Mouse (Mus musculus): ENCODE data around the gene Ltf.

Ltf gene

DNA sequence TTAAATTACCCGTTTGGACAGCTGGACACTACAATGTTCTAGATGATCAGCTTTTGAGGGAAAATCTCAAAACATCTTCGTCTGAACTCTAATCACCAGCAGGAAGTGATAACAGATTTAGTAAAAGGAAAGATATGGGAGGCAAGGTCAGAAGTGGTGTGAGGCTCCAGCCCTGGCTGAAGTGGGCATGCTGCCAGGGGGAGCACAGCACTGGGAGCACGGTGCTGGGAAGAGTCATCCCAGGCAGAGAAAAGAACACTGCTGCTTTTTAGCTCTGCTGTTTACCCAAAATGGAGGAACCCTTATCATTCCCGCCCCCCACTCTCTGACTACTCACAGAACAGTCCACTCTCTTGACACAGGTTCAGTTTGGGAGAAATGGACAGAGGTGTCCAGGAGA is 20.9 kb downstream of the Ltf start:
- no peak for DNase-seq (ENCODE audit: low spot score in 2 of 2)

- DNase-seq (ENCODE audit: low spot score in 2 of 2), result no peak
These were observed 23.2 kb downstream of the Ltf start for GRCm38 (mm10) chr9:111042266-111042665.

GRCm38 (mm10) chr9:111046222-111046621 is 27.2 kb downstream of the Ltf start:
- DNase-seq (ENCODE audit: low spot score in 2 of 2), result no peak

GRCm38 (mm10) chr9:111047266-111047665 is 28.2 kb downstream of the Ltf start:
- DNase-seq (ENCODE audit: low spot score in 2 of 2), result no peak

DNA sequence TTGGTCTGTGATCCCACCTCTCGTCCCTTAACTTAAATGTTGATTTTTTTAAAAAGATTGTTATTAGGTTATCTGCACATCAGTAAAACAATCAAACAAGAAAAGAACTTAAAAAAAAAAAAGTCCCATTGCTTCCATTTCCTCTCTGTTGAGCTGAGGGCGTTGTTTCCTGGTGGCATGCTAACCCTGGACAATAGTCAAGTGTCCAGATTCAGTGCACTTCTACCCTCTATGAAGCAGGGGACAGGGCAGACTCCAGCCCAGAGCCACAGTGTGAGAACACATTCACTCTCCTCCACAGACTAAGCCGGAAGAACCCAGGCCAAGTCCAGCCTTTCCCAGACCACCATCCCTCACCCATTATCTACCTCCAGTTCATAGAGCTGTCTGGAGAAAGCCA is 29.4 kb downstream of the Ltf start:
- DNase-seq (ENCODE audit: low spot score in 2 of 2), result no peak

DNA sequence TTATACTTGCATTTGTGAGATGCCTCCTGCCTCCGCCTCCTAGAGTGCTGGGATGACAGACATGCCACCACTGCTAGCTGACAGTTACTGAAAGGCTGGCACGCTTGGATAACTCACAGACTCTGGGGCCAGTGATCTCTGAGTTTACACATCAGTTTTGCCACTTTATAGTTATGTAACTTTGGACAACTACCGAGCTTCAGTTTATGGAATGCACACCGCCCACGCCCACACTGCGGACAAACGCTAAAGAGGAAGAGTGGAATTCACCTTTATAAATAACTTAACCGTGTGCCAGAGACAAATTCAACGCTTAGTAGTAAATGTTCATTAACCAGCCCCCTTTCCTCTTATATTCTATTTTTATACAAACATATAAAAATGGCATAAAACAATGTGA is 35.9 kb downstream of the Ltf start:
- no peak for DNase-seq (ENCODE audit: low spot score in 2 of 2)

- no peak for DNase-seq (ENCODE audit: low spot score in 2 of 2)
These were observed 36.9 kb downstream of the Ltf start for GRCm38 (mm10) chr9:111055800-111056518.

- no peak for DNase-seq (ENCODE audit: low spot score in 2 of 2)
These were observed 37.4 kb downstream of the Ltf start for GRCm38 (mm10) chr9:111056519-111056797.

DNA sequence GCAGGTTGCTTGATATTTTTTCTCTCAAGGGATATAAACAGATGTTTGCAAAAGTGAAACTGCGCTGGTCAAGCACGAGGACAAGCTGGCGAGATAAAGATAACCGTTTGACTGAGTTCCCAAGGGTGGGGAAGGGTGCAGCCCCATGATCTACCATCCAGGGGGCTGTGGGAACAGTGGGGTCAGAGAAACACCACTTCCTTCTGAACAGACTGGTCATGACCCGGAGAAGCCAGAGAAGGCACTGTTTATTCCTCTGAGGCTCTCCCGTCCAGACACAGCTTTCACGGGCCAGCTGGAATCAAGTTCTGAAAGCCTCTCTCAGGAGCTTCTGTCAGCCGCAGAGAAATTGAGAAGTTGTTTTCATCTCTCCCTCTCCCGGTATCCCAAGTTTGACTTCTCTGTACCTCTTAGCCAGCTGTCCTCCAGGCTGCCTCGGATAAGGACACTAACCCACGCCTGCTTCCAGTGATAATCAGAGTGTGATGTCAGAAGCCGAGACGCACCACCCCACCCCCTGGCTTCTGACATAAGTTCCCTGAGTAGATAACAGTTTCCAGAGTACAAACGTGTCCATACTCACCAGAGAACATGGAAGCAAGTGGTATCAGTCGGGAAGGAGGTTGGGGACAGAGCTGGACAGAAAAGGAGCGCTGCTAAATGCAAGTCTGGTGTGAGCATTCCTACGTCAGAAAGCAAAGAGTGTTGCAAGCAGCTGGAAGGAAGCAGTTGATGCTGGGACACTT is 37.9 kb downstream of the Ltf start, which contains the start of gene Ccrl2:
Gene Ccrl2 (minus strand): TSS at position 722 of the 746 bp plus-strand sequence.
- no peak for DNase-seq (ENCODE audit: low spot score in 2 of 2)

DNA sequence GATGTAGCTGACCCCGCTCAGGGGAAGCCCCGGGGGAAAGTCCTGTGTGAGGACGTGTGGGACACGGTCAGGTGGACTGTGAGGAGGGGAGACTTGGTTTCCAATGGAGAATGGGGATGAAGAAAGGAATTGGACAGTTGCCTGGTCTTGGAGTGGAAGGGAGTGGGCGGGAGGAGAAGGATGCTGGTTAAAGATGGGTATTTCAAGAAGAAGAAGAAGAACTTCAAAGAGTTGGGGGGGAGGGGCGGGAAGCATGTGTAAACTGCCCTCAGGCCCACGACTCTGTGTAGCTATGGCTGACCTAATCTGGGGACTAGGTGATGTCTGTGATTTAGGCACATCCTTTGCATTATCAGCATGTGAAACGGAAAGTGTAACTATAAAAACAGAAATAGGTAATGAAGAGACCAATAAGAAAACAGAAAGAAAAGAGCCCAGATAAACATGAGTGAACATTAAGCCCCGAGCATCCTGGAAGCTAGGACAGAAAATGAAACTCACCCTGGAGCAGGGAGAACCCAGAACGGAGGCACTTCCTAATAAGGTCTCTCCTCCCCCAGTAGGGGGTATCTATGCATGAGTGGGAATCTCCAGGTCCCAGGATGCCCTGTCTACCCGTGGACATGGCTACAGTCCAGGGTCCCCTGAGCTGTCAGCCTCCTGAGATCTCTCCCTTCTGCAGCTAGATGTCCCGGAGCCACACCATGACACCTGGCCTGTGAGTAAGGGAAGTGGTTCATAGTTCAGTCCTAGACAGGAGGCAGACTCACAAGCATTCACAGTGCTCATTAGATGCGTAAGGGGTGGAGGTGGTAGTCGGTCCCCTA is 38.7 kb downstream of the Ltf start:
- no peak for DNase-seq (ENCODE audit: low spot score in 2 of 2)

- no peak for DNase-seq (ENCODE audit: low spot score in 2 of 2)
These were observed 40.0 kb downstream of the Ltf start for GRCm38 (mm10) chr9:111058943-111059556.

GRCm38 (mm10) chr9:111062840-111063239 is 43.8 kb downstream of the Ltf start:
- DNase-seq (ENCODE audit: low spot score in 2 of 2), result no peak

DNA sequence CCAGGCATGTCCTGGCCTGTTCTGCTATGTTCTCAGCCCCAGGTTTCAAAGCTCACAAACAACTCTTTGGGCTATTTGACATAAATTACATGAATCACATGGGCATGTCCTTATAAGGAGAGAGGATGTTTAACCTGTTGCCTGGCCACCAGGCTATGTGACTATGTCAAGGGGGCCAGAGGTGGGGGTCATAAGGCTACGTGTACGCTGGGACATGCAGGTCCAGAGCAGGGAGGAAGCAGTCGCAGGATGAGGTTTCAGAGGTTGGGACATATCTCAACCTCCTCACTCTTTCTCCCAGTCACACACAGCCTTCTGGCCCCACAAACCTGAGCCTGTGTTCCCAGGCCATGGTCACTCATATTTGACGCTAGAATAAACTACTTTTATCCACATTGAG is 48.0 kb downstream of the Ltf start:
- DNase-seq (ENCODE audit: low spot score in 2 of 2), result no peak

- no peak for DNase-seq (ENCODE audit: low spot score in 2 of 2)
These were observed 51.5 kb downstream of the Ltf start for GRCm38 (mm10) chr9:111070546-111070961.

GRCm38 (mm10) chr9:111072175-111072574 is 53.1 kb downstream of the Ltf start:
- DNase-seq (ENCODE audit: low spot score in 2 of 2), result no peak

DNA sequence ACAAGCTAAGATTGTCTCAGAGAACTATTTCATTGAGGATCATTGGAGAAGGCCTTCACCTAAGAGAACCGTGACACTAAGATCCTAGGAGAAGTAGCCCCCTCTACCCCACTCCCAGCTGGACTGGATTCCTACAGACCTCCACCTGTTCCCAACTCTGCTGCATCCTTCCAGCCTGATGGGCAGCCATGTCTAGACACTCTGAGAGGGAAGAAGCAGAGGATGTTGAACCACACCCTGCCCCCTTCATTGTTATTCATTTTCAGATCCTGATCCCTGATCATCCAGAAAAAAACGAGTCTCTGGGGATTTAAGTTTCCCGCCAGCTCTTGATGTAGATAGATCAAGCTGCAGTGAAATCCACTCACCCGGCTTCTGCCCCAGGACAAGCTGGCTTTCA is 53.9 kb downstream of the Ltf start:
- no peak for DNase-seq (ENCODE audit: low spot score in 2 of 2)

GRCm38 (mm10) chr9:111077745-111078144 is 58.7 kb downstream of the Ltf start:
- DNase-seq (ENCODE audit: low spot score in 2 of 2), result no peak

DNA sequence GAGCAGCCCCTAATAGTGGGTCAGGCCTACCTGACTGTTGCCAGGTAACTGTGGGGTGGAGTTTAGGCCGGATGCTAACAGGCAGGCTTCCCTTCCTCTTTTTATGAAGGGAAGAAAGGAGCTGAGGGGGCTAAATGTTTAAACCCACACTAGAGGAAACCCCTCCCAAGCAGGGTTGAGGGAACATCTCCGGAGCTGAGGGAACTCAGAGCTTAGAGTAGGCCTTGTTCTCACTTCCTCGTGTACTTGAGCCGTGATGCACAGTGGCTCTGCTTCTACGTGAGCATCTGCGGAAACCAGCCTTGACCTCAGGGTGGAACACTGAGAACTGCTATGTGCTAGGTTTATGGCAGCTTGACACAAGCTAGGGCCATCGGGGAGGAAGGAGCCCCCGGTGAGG is 61.7 kb downstream of the Ltf start:
- DNase-seq (ENCODE audit: low spot score in 2 of 2), result no peak

DNA sequence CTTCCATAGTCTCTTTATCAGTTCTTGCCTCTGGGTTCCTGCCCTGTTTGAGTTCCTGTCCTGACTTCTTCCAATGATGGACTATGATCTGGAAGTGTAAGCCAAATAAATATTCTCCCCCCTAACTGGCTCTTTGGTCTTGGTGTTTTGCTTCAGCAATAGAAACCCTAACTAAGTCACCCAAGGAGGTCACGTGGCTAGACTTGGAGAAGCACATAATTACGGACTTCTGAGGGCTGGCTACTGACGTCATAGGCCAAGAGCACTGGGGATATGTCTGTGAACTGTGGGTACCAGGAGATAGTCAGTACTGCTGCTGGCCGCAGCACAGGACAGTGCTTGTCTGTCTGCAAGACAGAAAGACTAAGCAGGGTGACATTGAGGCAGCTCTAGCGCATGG is 62.7 kb downstream of the Ltf start:
- DNase-seq (ENCODE audit: low spot score in 2 of 2), result no peak

DNA sequence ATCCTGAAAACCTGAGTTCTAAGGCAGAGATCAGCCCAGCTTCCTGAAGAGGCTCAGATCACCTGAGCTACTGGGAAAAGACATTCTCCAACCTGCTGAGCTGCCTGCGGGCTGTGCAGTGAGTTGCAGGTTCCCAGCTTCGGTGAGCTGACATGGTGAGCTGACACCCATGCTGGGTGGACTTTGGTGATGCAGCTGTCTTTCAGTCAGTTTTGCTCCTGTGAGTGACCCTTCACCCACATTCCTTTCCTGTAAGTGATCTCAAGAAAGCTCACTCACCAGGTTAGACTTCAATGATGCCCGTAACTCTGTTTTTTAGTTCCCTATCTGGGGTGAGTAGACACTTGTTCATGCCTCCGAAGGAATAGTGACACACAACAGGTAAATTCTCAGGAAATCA is 66.3 kb downstream of the Ltf start:
- no peak for DNase-seq (ENCODE audit: low spot score in 2 of 2)

DNA sequence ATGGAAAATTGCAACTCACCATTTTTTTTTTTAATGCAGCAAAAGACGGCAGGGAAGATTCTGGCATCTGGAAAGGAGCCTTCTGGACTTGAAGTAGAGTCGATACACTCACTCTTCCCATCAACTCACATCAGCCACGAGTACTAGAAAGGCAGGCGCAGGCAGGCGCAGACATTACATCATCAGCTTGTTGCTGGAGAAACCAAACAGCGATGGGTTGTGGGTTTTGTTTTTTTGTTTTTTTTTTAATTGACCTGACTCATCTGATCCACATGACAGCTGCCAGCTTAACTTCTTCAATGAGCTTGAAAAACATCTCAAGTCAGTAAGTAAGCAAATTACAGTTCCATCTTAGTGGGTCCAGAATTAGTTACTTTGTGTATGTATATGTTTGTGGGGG is 67.1 kb downstream of the Ltf start:
- DNase-seq (ENCODE audit: low spot score in 2 of 2), result no peak

DNA sequence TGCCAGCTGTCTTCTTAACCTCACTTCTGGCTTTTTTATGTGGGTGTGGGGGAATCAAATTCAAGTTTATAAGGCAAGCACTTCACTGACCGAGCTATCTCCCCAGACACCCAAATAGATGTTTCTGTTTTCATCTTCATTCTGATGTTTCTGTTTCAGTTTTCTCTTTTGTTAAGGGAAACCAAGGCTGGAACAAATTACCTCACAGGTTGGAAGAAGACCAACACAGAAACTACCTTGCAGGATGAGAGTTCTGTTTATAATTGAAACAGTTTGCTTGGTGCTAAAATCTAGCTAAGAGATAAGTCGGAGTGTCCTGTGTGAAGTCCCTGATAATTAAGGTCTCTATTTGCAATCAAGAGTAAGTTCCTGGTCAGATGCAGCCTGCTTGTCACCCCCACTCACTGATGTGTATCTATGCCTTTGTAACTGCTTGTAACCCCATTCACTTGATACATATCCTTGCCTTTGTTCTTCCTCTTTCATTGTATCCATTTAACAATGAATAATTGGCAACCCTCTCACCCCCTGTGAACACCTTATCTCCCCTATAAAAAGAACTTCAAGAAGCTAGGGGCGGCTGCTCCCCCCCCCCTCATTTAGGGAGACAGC is 68.0 kb downstream of the Ltf start:
- no peak for DNase-seq (ENCODE audit: low spot score in 2 of 2)
